Mouse (Mus musculus) ES-Bruce4 (cell line): Measurements from ENCODE around the gene Gm20521.

Experiments used
- CTCF ChIP-seq: IDR thresholded peaks from one replicate; pipeline ENCODE4 v1.8.1; 2011; ENCODE audit warnings: low read depth, low read length
- EP300 ChIP-seq: IDR thresholded peaks from 2 replicates; pipeline ENCODE4 v1.6.1; 2011; ENCODE audit warnings: low read depth, low read length; ENCODE audit not compliant: insufficient read depth

DNA sequence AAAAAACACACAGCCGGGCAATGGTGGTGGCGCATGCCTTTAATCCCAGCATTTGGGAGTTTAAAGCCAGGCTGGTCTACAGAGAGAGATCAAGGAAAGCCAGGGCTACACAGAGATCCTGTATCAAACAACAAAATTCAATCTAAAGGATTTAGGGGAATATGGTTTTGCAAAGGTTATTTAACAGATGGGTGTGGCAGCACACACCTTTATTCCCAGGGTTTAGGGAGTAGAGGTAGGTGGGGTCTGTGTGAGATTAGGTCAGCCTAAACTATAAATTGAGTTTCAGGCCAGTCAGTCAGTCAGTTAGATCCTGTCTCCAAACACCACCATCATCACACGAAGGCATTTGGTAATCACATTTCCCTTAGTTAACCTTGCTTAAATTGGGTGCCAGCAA lies 9.0 kb downstream of the Gm20521 start, which contains the start of gene Pabpn1:
- no peak for TF ChIP-seq CTCF
- TF ChIP-seq EP300: no peak
